Mouse (Mus musculus) left cerebral cortex, adult 11 months (tissue): ENCODE data around the gene Orc5.
"Not testable (repeated sequence)": the region's sequence is repeated elsewhere in the genome, so short reads cannot be mapped to it uniquely, and the experiment has no call there.

ENCODE experiments used
- DNase-seq: peaks from one replicate; pipeline ENCODE4 v3.0.0; 2022; ENCODE audit warnings: low spot score

The Orc5 gene

GRCm38 (mm10) chr5:22536695-22537094 is 13.5 kb downstream of the Orc5 start:
- DNase-seq, result no peak

GRCm38 (mm10) chr5:22532571-22532970 is 17.7 kb downstream of the Orc5 start:
- no peak for DNase-seq

- DNase-seq, result no peak
Observed at GRCm38 (mm10) chr5:22522612-22523011, 27.6 kb downstream of the Orc5 start.

- no peak for DNase-seq
Observed at GRCm38 (mm10) chr5:22519708-22520107, 30.5 kb downstream of the Orc5 start.

- not testable (repeated sequence) for DNase-seq
Observed at GRCm38 (mm10) chr5:22515745-22516144, 34.5 kb downstream of the Orc5 start.

GRCm38 (mm10) chr5:22514231-22514630 is 36.0 kb downstream of the Orc5 start:
- not testable (repeated sequence) for DNase-seq

- not testable (repeated sequence) for DNase-seq
Observed at GRCm38 (mm10) chr5:22512579-22512978, 37.6 kb downstream of the Orc5 start.

GRCm38 (mm10) chr5:22511824-22512223 is 38.4 kb downstream of the Orc5 start:
- no peak for DNase-seq

- no peak for DNase-seq
Observed at GRCm38 (mm10) chr5:22508560-22508959, 41.7 kb downstream of the Orc5 start.

- DNase-seq, result no peak
Observed at GRCm38 (mm10) chr5:22499437-22499836, 50.8 kb downstream of the Orc5 start.

- DNase-seq, result no peak
Observed at GRCm38 (mm10) chr5:22491088-22491487, 59.1 kb downstream of the Orc5 start.

GRCm38 (mm10) chr5:22489091-22489490 is 61.1 kb downstream of the Orc5 start:
- no peak for DNase-seq

- DNase-seq, result no peak
Observed at GRCm38 (mm10) chr5:22486601-22487206, 63.5 kb downstream of the Orc5 start.

GRCm38 (mm10) chr5:22485764-22486163 is 64.5 kb downstream of the Orc5 start:
- DNase-seq, result no peak

GRCm38 (mm10) chr5:22482567-22482966 is 67.7 kb downstream of the Orc5 start:
- no peak for DNase-seq

- DNase-seq, result not testable (repeated sequence)
Observed at GRCm38 (mm10) chr5:22472445-22472844, 77.8 kb downstream of the Orc5 start.

GRCm38 (mm10) chr5:22471243-22471642 is 79.0 kb downstream of the Orc5 start:
- no peak for DNase-seq

GRCm38 (mm10) chr5:22452871-22453661 is 97.2 kb downstream of the Orc5 start:
- DNase-seq, result no peak

GRCm38 (mm10) chr5:22452452-22452851 is 97.8 kb downstream of the Orc5 start:
- no peak for DNase-seq

GRCm38 (mm10) chr5:22451764-22452163 is 98.5 kb downstream of the Orc5 start:
- DNase-seq, result no peak

- no peak for DNase-seq
Observed at GRCm38 (mm10) chr5:22449492-22449891, 100.7 kb downstream of the Orc5 start.
